Mouse (Mus musculus): ENCODE results near the gene Polr2l.

Gene Polr2l

GRCm38 (mm10) chr7:141475011-141475804, at the start of gene Polr2l, which contains the start of gene Tspan4:
Gene Polr2l, minus strand, starts transcription at chr7:141475132.
Gene Tspan4, plus strand, starts transcription at chr7:141475240.
- in situ Hi-C loops (cut with MboI, MseI) = loop anchor here (10.0 kb wide), 1 partner anchor 910 kb away; the partner anchor contains the start of genes Ctsd and Gm49369

GRCm38 (mm10) chr7:141524271-141524670, 49.3 kb upstream of the Polr2l start:
- in situ Hi-C loops (cut with MboI, MseI) = loop anchor here (5.0 kb wide), 1 partner anchor 37 kb away; no protein-coding TSS in a partner anchor

GRCm38 (mm10) chr7:141523007-141523406, 48.1 kb upstream of the Polr2l start:
- in situ Hi-C loops (cut with MboI, MseI) = loop anchor here (5.0 kb wide), 1 partner anchor 36 kb away; no protein-coding TSS in a partner anchor

GRCm38 (mm10) chr7:141519795-141520194, 44.9 kb upstream of the Polr2l start:
- in situ Hi-C loops (cut with MboI, MseI) = loop anchor here (5.0 to 10.0 kb wide), 2 partner anchors 32 to 1205 kb away; no protein-coding TSS in a partner anchor

GRCm38 (mm10) chr7:141518926-141519325, 44.0 kb upstream of the Polr2l start:
- in situ Hi-C loops (cut with MboI, MseI) = loop anchor here (10.0 kb wide), 1 partner anchor 1206 kb away; no protein-coding TSS in a partner anchor

GRCm38 (mm10) chr7:141518296-141518695, 43.4 kb upstream of the Polr2l start:
- in situ Hi-C loops (cut with MboI, MseI) = loop anchor here (10.0 kb wide), 1 partner anchor 1207 kb away; no protein-coding TSS in a partner anchor

- in situ Hi-C loops (cut with MboI, MseI) = loop anchor here (10.0 kb wide), 1 partner anchor 1207 kb away; no protein-coding TSS in a partner anchor
Observed at GRCm38 (mm10) chr7:141517638-141518037, 42.7 kb upstream of the Polr2l start.

GRCm38 (mm10) chr7:141510681-141511191, 35.8 kb upstream of the Polr2l start:
- in situ Hi-C loops (cut with MboI, MseI) = loop anchor here (10.0 kb wide), 1 partner anchor 1214 kb away; no protein-coding TSS in a partner anchor

GRCm38 (mm10) chr7:141510196-141510595, 35.3 kb upstream of the Polr2l start:
- in situ Hi-C loops (cut with MboI, MseI) = loop anchor here (10.0 kb wide), 1 partner anchor 1215 kb away; no protein-coding TSS in a partner anchor

GRCm38 (mm10) chr7:141508160-141508559, 33.2 kb upstream of the Polr2l start:
- in situ Hi-C loops (cut with MboI, MseI) = no loop called here

GRCm38 (mm10) chr7:141506278-141506677, 31.3 kb upstream of the Polr2l start:
- in situ Hi-C loops (cut with MboI, MseI) = no loop called here

- in situ Hi-C loops (cut with MboI, MseI) = no loop called here
Observed at GRCm38 (mm10) chr7:141502556-141502905, 27.6 kb upstream of the Polr2l start.

- in situ Hi-C loops (cut with MboI, MseI) = no loop called here
Observed at GRCm38 (mm10) chr7:141501820-141502555, 27.1 kb upstream of the Polr2l start.

GRCm38 (mm10) chr7:141497600-141497999, 22.7 kb upstream of the Polr2l start:
- in situ Hi-C loops (cut with MboI, MseI) = no loop called here

- in situ Hi-C loops (cut with MboI, MseI) = no loop called here
Observed at GRCm38 (mm10) chr7:141495940-141496339, 21.0 kb upstream of the Polr2l start.

GRCm38 (mm10) chr7:141495379-141495778, 20.4 kb upstream of the Polr2l start:
- in situ Hi-C loops (cut with MboI, MseI) = no loop called here

GRCm38 (mm10) chr7:141493729-141494128, 18.8 kb upstream of the Polr2l start:
- in situ Hi-C loops (cut with MboI, MseI) = no loop called here

GRCm38 (mm10) chr7:141492738-141493137, 17.8 kb upstream of the Polr2l start:
- in situ Hi-C loops (cut with MboI, MseI) = no loop called here

- in situ Hi-C loops (cut with MboI, MseI) = no loop called here
Observed at GRCm38 (mm10) chr7:141491151-141491550, 16.2 kb upstream of the Polr2l start.

GRCm38 (mm10) chr7:141487141-141487540, 12.2 kb upstream of the Polr2l start:
- in situ Hi-C loops (cut with MboI, MseI) = loop anchor here (5.0 kb wide), 2 partner anchors 35 to 270 kb away; no protein-coding TSS in a partner anchor

GRCm38 (mm10) chr7:141486239-141486638, 11.3 kb upstream of the Polr2l start:
- in situ Hi-C loops (cut with MboI, MseI) = loop anchor here (5.0 kb wide), 2 partner anchors 36 to 271 kb away; no protein-coding TSS in a partner anchor

- in situ Hi-C loops (cut with MboI, MseI) = loop anchor here (5.0 kb wide), 2 partner anchors 37 to 272 kb away; no protein-coding TSS in a partner anchor
Observed at GRCm38 (mm10) chr7:141485606-141486005, 10.7 kb upstream of the Polr2l start.
